Mouse (Mus musculus) Muller cell, postnatal 12 days (primary cell): ENCODE results near the gene Il20ra.
"Not testable (repeated sequence)": the region's sequence is repeated elsewhere in the genome, so short reads cannot be mapped to it uniquely, and the experiment has no call there.

Experiments
- DNase-seq: peaks from one replicate; pipeline ENCODE4 v3.0.0-alpha.2; 2015; ENCODE audit errors: inconsistent ontology term

Gene Il20ra

GRCm38 (mm10) chr10:19712421-19712836, at the start of gene Il20ra:
TSS of gene Il20ra (plus strand) at chr10:19712570.
- peak; percentile 62 for DNase-seq

- no peak for DNase-seq
Observed at GRCm38 (mm10) chr10:19668973-19669372, 43.4 kb upstream of the Il20ra start.

GRCm38 (mm10) chr10:19672015-19672414, 40.4 kb upstream of the Il20ra start:
- no peak for DNase-seq

GRCm38 (mm10) chr10:19673146-19673545, 39.2 kb upstream of the Il20ra start:
- DNase-seq, result no peak

- DNase-seq, result peak; percentile 62
Observed at GRCm38 (mm10) chr10:19687686-19688085, 24.7 kb upstream of the Il20ra start.

- no peak for DNase-seq
Observed at GRCm38 (mm10) chr10:19691287-19691686, 21.1 kb upstream of the Il20ra start.

GRCm38 (mm10) chr10:19691771-19692170, 20.6 kb upstream of the Il20ra start:
- no peak for DNase-seq

- DNase-seq, result no peak
Observed at GRCm38 (mm10) chr10:19692332-19692731, 20.0 kb upstream of the Il20ra start.

GRCm38 (mm10) chr10:19692988-19693387, 19.4 kb upstream of the Il20ra start:
- DNase-seq, result peak; percentile 42

GRCm38 (mm10) chr10:19693629-19694028, 18.7 kb upstream of the Il20ra start:
- DNase-seq, result peak; percentile 7

GRCm38 (mm10) chr10:19699331-19699730, 13.0 kb upstream of the Il20ra start:
- DNase-seq, result peak; percentile 72

GRCm38 (mm10) chr10:19704445-19704844, 7.9 kb upstream of the Il20ra start:
- no peak for DNase-seq

GRCm38 (mm10) chr10:19707768-19708167, 4.6 kb upstream of the Il20ra start:
- no peak for DNase-seq

GRCm38 (mm10) chr10:19708277-19709070, 3.9 kb upstream of the Il20ra start:
- no peak for DNase-seq

GRCm38 (mm10) chr10:19711020-19711419, 1.4 kb upstream of the Il20ra start:
- no peak for DNase-seq

GRCm38 (mm10) chr10:19711551-19712171, 709 bp upstream of the Il20ra start:
- peak; percentile 32 for DNase-seq

GRCm38 (mm10) chr10:19718627-19719026, 6.3 kb downstream of the Il20ra start:
- DNase-seq, result peak; percentile 49

- no peak for DNase-seq
Observed at GRCm38 (mm10) chr10:19722320-19722719, 9.9 kb downstream of the Il20ra start.

GRCm38 (mm10) chr10:19724158-19724832, 11.9 kb downstream of the Il20ra start:
- DNase-seq, result no peak

GRCm38 (mm10) chr10:19738442-19738841, 26.1 kb downstream of the Il20ra start:
- not testable (repeated sequence) for DNase-seq

- no peak for DNase-seq
Observed at GRCm38 (mm10) chr10:19745662-19746061, 33.3 kb downstream of the Il20ra start.

GRCm38 (mm10) chr10:19746156-19746555, 33.8 kb downstream of the Il20ra start:
- no peak for DNase-seq

- DNase-seq, result no peak
Observed at GRCm38 (mm10) chr10:19747661-19748060, 35.3 kb downstream of the Il20ra start.
